Mouse (Mus musculus) liver, embryonic 14.5 days (tissue): ENCODE results near the gene Lrrtm1. TPM values are rescaled to one million over a fixed set of nuclear protein-coding genes. Genes with fewer than 3 reads are reported as not detected.

Experiments
- ATAC-seq: fragments of 200-750 bp; cut with Nextera tagmentation; 2 replicates; pipeline ENCODE4 v1.8.0; 2017; ENCODE audit warnings: moderate number of reproducible peaks, mild to moderate bottlenecking, moderate library complexity; ENCODE audit not compliant: insufficient read depth
- DNase-seq, 3 experiments: peaks; one replicate each; pipeline ENCODE4 v3.0.0-alpha.2; 2012 to 2013; ENCODE audit warnings: low read depth in 3 of 3, low spot score in 3 of 3
- H3K27ac ChIP-seq: fragments of 300-500 bp; sonication (generic); 2 replicates; pipeline ENCODE4 v1.5.1; 2014; ENCODE audit warnings: moderate library complexity, mild to moderate bottlenecking, control low read depth, inconsistent platforms
- H3K27me3 ChIP-seq: fragments of 300-500 bp; sonication (generic); 2 replicates; pipeline ENCODE4 v1.6.1; 2014; ENCODE audit warnings: mild to moderate bottlenecking, low read length, moderate library complexity; ENCODE audit not compliant: control insufficient read depth, insufficient read depth
- H3K36me3 ChIP-seq: fragments of 300-500 bp; sonication (generic); replicated peaks from 2 replicates; pipeline ENCODE4 v1.6.1; 2014; ENCODE audit warnings: low read depth; ENCODE audit not compliant: control insufficient read depth, insufficient read depth
- H3K4me1 ChIP-seq, 2 experiments: fragments of 200-500 bp in 1 of 2; fragments of 300-500 bp in 1 of 2; sonication (generic) in 1 of 2; replicated peaks; 2 replicates each; pipeline ENCODE4 v1.6.1; 2012 to 2014; ENCODE audit warnings: antibody characterized with exemption in 1 of 2, inconsistent platforms in 1 of 2, low read length in 1 of 2; ENCODE audit not compliant: control insufficient read depth in 2 of 2, insufficient read depth in 2 of 2
- H3K4me2 ChIP-seq: fragments of 300-500 bp; sonication (generic); 2 replicates; pipeline ENCODE4 v1.6.1; 2014; ENCODE audit warnings: low read depth, mild to moderate bottlenecking, control low read depth, moderate library complexity
- H3K4me3 ChIP-seq, 2 experiments: fragments of 200-500 bp in 1 of 2; fragments of 300-500 bp in 1 of 2; sonication (generic) in 1 of 2; 2 replicates each; pipeline ENCODE4 v1.5.1; 2012 to 2014; ENCODE audit warnings: low read depth in 2 of 2, low read length in 2 of 2, mild to moderate bottlenecking in 2 of 2, control low read depth in 1 of 2, inconsistent platforms in 1 of 2, moderate library complexity in 1 of 2; ENCODE audit not compliant: insufficient read depth in 1 of 2
- H3K9ac ChIP-seq: fragments of 300-500 bp; sonication (generic); replicated peaks from 2 replicates; pipeline ENCODE4 v1.6.1; 2014; ENCODE audit warnings: mild to moderate bottlenecking, control low read depth, moderate library complexity
- H3K9me3 ChIP-seq: fragments of 300-500 bp; sonication (generic); 2 replicates; pipeline ENCODE4 v1.6.1; 2016; ENCODE audit warnings: low read length, mixed read lengths; ENCODE audit not compliant: control insufficient read depth
- CTCF ChIP-seq: IDR thresholded peaks from 2 replicates; pipeline ENCODE4 v1.5.1; 2016; ENCODE audit warnings: antibody characterized with exemption, low read depth, control low read depth
- EP300 ChIP-seq: IDR thresholded peaks from 2 replicates; pipeline ENCODE4 v1.6.1; 2016; ENCODE audit warnings: antibody characterized with exemption, low read depth
- WGBS: fragments of 180-500 bp; shearing (Covaris S2); extraction: QIAGEN DNeasy Blood & Tissue Kit; methylation state at CpG from one replicate; pipeline ENCODE4 v1.1.7; 2014; ENCODE audit not compliant: insufficient replicate concordance; 5-methylcytosine and 5-hydroxymethylcytosine counted together
- polyA plus RNA-seq, 2 experiments: library from polyadenylated mRNA; depleted of rRNA in 1 of 2; stranded (reverse) in 1 of 2; unstranded in 1 of 2; fragments of >200 nt; fragmentation: Nextera tagmentation in 1 of 2; extraction: Ambion mirVana in 1 of 2; gene quantifications; 2 replicates each; pipeline versions ENCODE4 v1.2.1 to v1.2.3; 2012 to 2014

The Lrrtm1 gene
- polyA plus RNA-seq, 2 experiments = 0.09 TPM; not detected in 1

- WGBS = 78% methylated on average over 3 of the region's 3 CpGs
- no peaks in the 10 kb centered on the region for H3K36me3 ChIP-seq
- no peaks in the 10 kb centered on the region for H3K9me3 ChIP-seq
- no peak for ATAC-seq
- DNase-seq = no peak
- no peak overlapping the region for H3K9ac ChIP-seq
- H3K27ac ChIP-seq = no peak overlapping the region
- no peak overlapping the region for H3K4me2 ChIP-seq
- H3K4me3 ChIP-seq = no peak overlapping the region
- no peaks in the 10 kb centered on the region for H3K4me1 ChIP-seq
- TF ChIP-seq CTCF (no peak), EP300 (no peak)
- H3K27me3 ChIP-seq = no peaks in the 10 kb centered on the region
These were observed 64.3 kb downstream of the Lrrtm1 start for GRCm38 (mm10) chr6:77306796-77307195.
